Mouse (Mus musculus): ENCODE results near the gene Cdh5. TPM values are rescaled to one million over a fixed set of nuclear protein-coding genes. Genes with fewer than 3 reads are reported as not detected.
"Not testable (repeated sequence)": the region's sequence is repeated elsewhere in the genome, so short reads cannot be mapped to it uniquely, and the experiment has no call there.

The Cdh5 gene
- polyA plus RNA-seq, 1 experiment from 2014 or later = 10.0 TPM

- ATAC-seq (peak; percentile 57), DNase-seq (peak; percentile 51)
- no peak overlapping the region for H3K4me3 ChIP-seq (ENCODE audit: low read depth, low read length)
- H3K9ac ChIP-seq (replicated peaks) = no peak overlapping the region
- H3K4me2 ChIP-seq (ENCODE audit: low read depth, low read length) = peak overlapping the region; percentile 42
- H3K9me3 ChIP-seq (ENCODE audit: low read length) = no peaks in the 10 kb centered on the region
- WGBS (ENCODE audit: insufficient replicate concordance) = 16% methylated on average over 8 of the region's 8 CpGs
- no peaks in the 10 kb centered on the region for H3K36me3 ChIP-seq (replicated peaks; ENCODE audit: insufficient read depth, low read length)
- H3K27ac ChIP-seq (ENCODE audit: low read depth) = no peak overlapping the region
- TF ChIP-seq CTCF (IDR thresholded peaks at IDR 0.05; ENCODE audit: low read depth) (peak; percentile 61), EP300 (IDR thresholded peaks at IDR 0.05; ENCODE audit: low read depth) (no peak)
- H3K27me3 ChIP-seq (ENCODE audit: insufficient read depth, low read length) = no peaks in the 10 kb centered on the region
- no peaks in the 10 kb centered on the region for H3K4me1 ChIP-seq (ENCODE audit: insufficient read depth)
Measured at GRCm38 (mm10) chr8:104076541-104077412, 24.6 kb upstream of the Cdh5 start.

GRCm38 (mm10) chr8:104078091-104078490 lies 23.3 kb upstream of the Cdh5 start:
- TF ChIP-seq CTCF (IDR thresholded peaks at IDR 0.05; ENCODE audit: low read depth) (no peak), EP300 (IDR thresholded peaks at IDR 0.05; ENCODE audit: low read depth) (no peak)

GRCm38 (mm10) chr8:104085281-104085680 lies 16.1 kb upstream of the Cdh5 start:
- WGBS (ENCODE audit: insufficient replicate concordance) = 72% methylated on average over 10 of the region's 10 CpGs
- no peak for DNase-seq
- no peak for ATAC-seq
- no peak overlapping the region for H3K4me3 ChIP-seq (ENCODE audit: low read depth, low read length)
- no peaks in the 10 kb centered on the region for H3K36me3 ChIP-seq (replicated peaks; ENCODE audit: insufficient read depth, low read length)
- no peak for TF ChIP-seq EP300 (IDR thresholded peaks at IDR 0.05; ENCODE audit: low read depth)
- peak; percentile 44 for TF ChIP-seq CTCF (IDR thresholded peaks at IDR 0.05; ENCODE audit: low read depth)
- H3K27me3 ChIP-seq (ENCODE audit: insufficient read depth, low read length) = no peaks in the 10 kb centered on the region
- no peaks in the 10 kb centered on the region for H3K4me1 ChIP-seq (ENCODE audit: insufficient read depth)
- H3K4me2 ChIP-seq (ENCODE audit: low read depth, low read length) = no peak overlapping the region
- H3K27ac ChIP-seq (ENCODE audit: low read depth) = no peak overlapping the region
- no peak overlapping the region for H3K9ac ChIP-seq (replicated peaks)
- no peaks in the 10 kb centered on the region for H3K9me3 ChIP-seq (ENCODE audit: low read length)

More at GRCm38 (mm10) chr8:104078091-104078490, 23.3 kb upstream of the Cdh5 start:
- Histone ChIP-seq H3K4me1 (ENCODE audit: insufficient read depth) (no peaks in the 10 kb centered on the region), H3K27ac (ENCODE audit: low read depth) (no peak overlapping the region), H3K9me3 (ENCODE audit: low read length) (no peaks in the 10 kb centered on the region), H3K36me3 (replicated peaks; ENCODE audit: insufficient read depth, low read length) (no peaks in the 10 kb centered on the region), H3K9ac (replicated peaks) (no peak overlapping the region), H3K4me3 (ENCODE audit: low read depth, low read length) (no peak overlapping the region), H3K27me3 (ENCODE audit: insufficient read depth, low read length) (no peaks in the 10 kb centered on the region), H3K4me2 (ENCODE audit: low read depth, low read length) (no peak overlapping the region)
- WGBS (ENCODE audit: insufficient replicate concordance) = 60% methylated on average over 7 of the region's 7 CpGs
- DNase-seq (no peak), ATAC-seq (no peak)

- DNase-seq (no peak), ATAC-seq (no peak)
- no peak overlapping the region for H3K4me3 ChIP-seq (ENCODE audit: low read depth, low read length)
- no peak overlapping the region for H3K9ac ChIP-seq (replicated peaks)
- H3K27me3 ChIP-seq (ENCODE audit: insufficient read depth, low read length) = no peaks in the 10 kb centered on the region
- TF ChIP-seq CTCF (IDR thresholded peaks at IDR 0.05; ENCODE audit: low read depth) = peak; percentile 41
- no peak for TF ChIP-seq EP300 (IDR thresholded peaks at IDR 0.05; ENCODE audit: low read depth)
- H3K36me3 ChIP-seq (replicated peaks; ENCODE audit: insufficient read depth, low read length) = no peaks in the 10 kb centered on the region
- H3K4me1 ChIP-seq (ENCODE audit: insufficient read depth) = no peaks in the 10 kb centered on the region
- no peaks in the 10 kb centered on the region for H3K9me3 ChIP-seq (ENCODE audit: low read length)
- no peak overlapping the region for H3K27ac ChIP-seq (ENCODE audit: low read depth)
- H3K4me2 ChIP-seq (ENCODE audit: low read depth, low read length) = no peak overlapping the region
- 57% methylated on average over 2 of the region's 2 CpGs for WGBS (ENCODE audit: insufficient replicate concordance)
Measured at GRCm38 (mm10) chr8:104086615-104087014, 14.8 kb upstream of the Cdh5 start.

GRCm38 (mm10) chr8:104087091-104087490 lies 14.3 kb upstream of the Cdh5 start:
- H3K4me3 ChIP-seq (ENCODE audit: low read depth, low read length) = no peak overlapping the region
- no peak for DNase-seq

GRCm38 (mm10) chr8:104087878-104088277 lies 13.5 kb upstream of the Cdh5 start:
- not testable (repeated sequence) for H3K4me1 ChIP-seq (ENCODE audit: insufficient read depth); ATAC-seq; H3K27ac ChIP-seq (ENCODE audit: low read depth); H3K27me3 ChIP-seq (ENCODE audit: insufficient read depth, low read length); H3K4me3 ChIP-seq (ENCODE audit: low read depth, low read length); H3K36me3 ChIP-seq (replicated peaks; ENCODE audit: insufficient read depth, low read length); H3K9me3 ChIP-seq (ENCODE audit: low read length); H3K4me2 ChIP-seq (ENCODE audit: low read depth, low read length); DNase-seq; H3K9ac ChIP-seq (replicated peaks)

More at GRCm38 (mm10) chr8:104087091-104087490, 14.3 kb upstream of the Cdh5 start:
- Histone ChIP-seq H3K9ac (replicated peaks) (no peak overlapping the region), H3K27me3 (ENCODE audit: insufficient read depth, low read length) (no peaks in the 10 kb centered on the region), H3K27ac (ENCODE audit: low read depth) (no peak overlapping the region), H3K9me3 (ENCODE audit: low read length) (no peaks in the 10 kb centered on the region), H3K36me3 (replicated peaks; ENCODE audit: insufficient read depth, low read length) (no peaks in the 10 kb centered on the region), H3K4me1 (ENCODE audit: insufficient read depth) (no peaks in the 10 kb centered on the region), H3K4me2 (ENCODE audit: low read depth, low read length) (no peak overlapping the region)
- 33% methylated on average over 1 of the region's 1 CpGs for WGBS (ENCODE audit: insufficient replicate concordance)
- TF ChIP-seq CTCF (IDR thresholded peaks at IDR 0.05; ENCODE audit: low read depth) (no peak), EP300 (IDR thresholded peaks at IDR 0.05; ENCODE audit: low read depth) (no peak)
- no peak for ATAC-seq
